Mouse (Mus musculus): ENCODE results near the gene Fndc5. TPM values are rescaled to one million over a fixed set of nuclear protein-coding genes. Genes with fewer than 3 reads are reported as not detected.

Gene Fndc5
- total RNA-seq, 2 experiments from 2014 or later = not detected

Other genes with a start within 250 kb of the Fndc5 start
- 0.91 and 1.7 TPM in 2 replicates for gene Azin2, start 174.6 kb upstream of the Fndc5 start, total RNA-seq (2015)
- gene Azin2, start 174.6 kb upstream of the Fndc5 start, total RNA-seq (2017) = 2.1 and 2.2 TPM in 2 replicates
- 97.7 and 107 TPM in 2 replicates for gene Ak2, start 145.0 kb upstream of the Fndc5 start, total RNA-seq (2015)
- 165 and 176 TPM in 2 replicates for gene Ak2, start 145.0 kb upstream of the Fndc5 start, total RNA-seq (2017)
- gene Rnf19b, start 78.7 kb upstream of the Fndc5 start, total RNA-seq (2015) = 24.5 and 29.0 TPM in 2 replicates
- 44.3 and 49.5 TPM in 2 replicates for gene Rnf19b, start 78.7 kb upstream of the Fndc5 start, total RNA-seq (2017)
- 1.6 TPM in 1 of 2 replicates, not detected in the other for gene Tmem54, start 31.5 kb upstream of the Fndc5 start, total RNA-seq (2015)
- 0.12 TPM in 1 of 2 replicates, not detected in the other for gene Tmem54, start 31.5 kb upstream of the Fndc5 start, total RNA-seq (2017)
- gene Hpca, start 15.0 kb upstream of the Fndc5 start, total RNA-seq (2015) = not detected in 2 replicates
- not detected in 2 replicates for gene Hpca, start 15.0 kb upstream of the Fndc5 start, total RNA-seq (2017)
- gene S100pbp, start 52.7 kb downstream of the Fndc5 start, total RNA-seq (2015) = 25.1 and 42.6 TPM in 2 replicates
- 13.2 and 23.5 TPM in 2 replicates for gene S100pbp, start 52.7 kb downstream of the Fndc5 start, total RNA-seq (2017)
- 25.2 and 28.0 TPM in 2 replicates for gene Yars, start 52.8 kb downstream of the Fndc5 start, total RNA-seq (2015)
- 55.3 and 60.7 TPM in 2 replicates for gene Yars, start 52.8 kb downstream of the Fndc5 start, total RNA-seq (2017)
- 0.12 and 0.25 TPM in 2 replicates for gene C77080, start 124.4 kb downstream of the Fndc5 start, total RNA-seq (2015)
- gene C77080, start 124.4 kb downstream of the Fndc5 start, total RNA-seq (2017) = not detected in 2 replicates
- not detected in 2 replicates for gene Sync, start 150.6 kb downstream of the Fndc5 start, total RNA-seq (2015)
- 0.08 TPM in 1 of 2 replicates, not detected in the other for gene Sync, start 150.6 kb downstream of the Fndc5 start, total RNA-seq (2017)
- 233 and 259 TPM in 2 replicates for gene Rbbp4, start 198.4 kb downstream of the Fndc5 start, total RNA-seq (2015)
- gene Rbbp4, start 198.4 kb downstream of the Fndc5 start, total RNA-seq (2017) = 122 and 137 TPM in 2 replicates
- 81.4 and 89.6 TPM in 2 replicates for gene Zbtb8os, start 198.7 kb downstream of the Fndc5 start, total RNA-seq (2015)
- gene Zbtb8os, start 198.7 kb downstream of the Fndc5 start, total RNA-seq (2017) = 94.6 and 102 TPM in 2 replicates
- 2.1 and 2.6 TPM in 2 replicates for gene Zbtb8a, start 241.1 kb downstream of the Fndc5 start, total RNA-seq (2015)
- 5.4 and 7.3 TPM in 2 replicates for gene Zbtb8a, start 241.1 kb downstream of the Fndc5 start, total RNA-seq (2017)

Data from megakaryocyte progenitor cell, adult 5-6 weeks (primary cell).